8 mouse cellular contexts compared by ENCODE assay signal in the genomic region with DNA sequence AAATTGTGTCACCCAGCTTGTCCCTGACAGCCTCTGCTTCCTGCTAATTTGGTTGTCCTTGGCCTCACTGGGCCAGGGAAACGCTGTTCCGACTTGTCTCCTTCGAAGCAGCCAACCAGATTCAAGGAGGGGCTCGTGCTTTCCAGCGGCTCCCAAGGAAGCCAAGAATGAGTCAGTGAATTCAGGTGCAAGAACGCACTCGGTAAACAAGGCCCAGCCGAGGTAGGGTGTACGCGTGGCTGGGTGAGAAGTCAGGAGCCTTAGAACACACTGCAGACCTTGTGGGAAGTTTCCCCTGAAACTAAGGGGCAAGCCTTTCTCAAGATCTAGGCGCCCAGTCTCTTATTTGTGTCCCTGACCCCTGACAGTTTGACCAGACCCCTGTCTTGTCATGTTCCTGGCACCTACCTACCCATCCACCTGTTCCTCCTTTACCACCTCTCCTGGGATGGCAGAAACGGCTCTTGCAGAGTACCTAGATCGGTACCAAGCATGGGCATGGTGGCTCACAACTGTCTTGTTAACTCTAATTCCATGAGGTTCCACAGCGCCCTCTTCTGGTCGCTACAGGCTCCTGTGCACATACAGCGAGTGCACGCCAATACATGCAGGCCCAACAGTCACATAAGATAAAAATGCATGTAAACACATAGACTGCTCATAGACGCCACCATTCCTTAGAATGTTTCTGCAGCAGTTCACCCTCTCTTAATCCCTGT. TPM values are rescaled to one million over a fixed set of nuclear protein-coding genes. Genes with fewer than 3 reads are reported as not detected.
DNase-seq lines count a peak whose midpoint lies in the region; ATAC-seq and TF ChIP-seq lines count a peak whose summit lies in the region.

A gene (minus strand): TSS at position 10 of the 719 bp plus-strand sequence.

- no peak for TF ChIP-seq POLR2A in bone marrow macrophage, adult 2 months (IDR thresholded peaks at IDR 0.05; ENCODE audit: borderline replicate concordance, low read depth, low read length)

- H3K27me3 ChIP-seq in heart, embryonic 14.5 days (ENCODE audit: control insufficient read depth, insufficient read depth, low read length) = no peaks in the 10 kb centered on the region
- no peaks in the 10 kb centered on the region for H3K27me3 ChIP-seq in liver, embryonic 16.5 days (ENCODE audit: control insufficient read depth, insufficient read depth, low read depth, low read length)
- H3K27me3 ChIP-seq in neural tube, embryonic 13.5 days = no peaks in the 10 kb centered on the region

- no peak within 1 kb of the TSS for H3K4me3 ChIP-seq in bone marrow macrophage, adult 2 months (ENCODE audit: insufficient read depth, low read length)
- H3K4me3 ChIP-seq in heart, embryonic 14.5 days (ENCODE audit: control insufficient read depth in 1 of 2, insufficient read depth in 1 of 2, low read depth in 1 of 2, low read length in 2 of 2) = no peak within 1 kb of the TSS; a peak in 1 of 4 replicates
- no peak within 1 kb of the TSS for H3K4me3 ChIP-seq in liver, embryonic 16.5 days (ENCODE audit: low read depth, low read length)
- no peak within 1 kb of the TSS for H3K4me3 ChIP-seq in neural tube, embryonic 13.5 days

- 0 out of 2 replicates have a peak, but pooled peaks have one; percentile 52 for ATAC-seq in erythroid progenitor cell, adult 5-6 weeks (replicated peaks; ENCODE audit: low FRiP score, poor library complexity, severe bottlenecking)
- 0 out of 2 replicates have a peak, but pooled peaks have one; percentile 35 for ATAC-seq in heart, embryonic 14.5 days (ENCODE audit: insufficient number of reproducible peaks, insufficient read depth, low FRiP score, low read depth)
- peak; percentile 84 for ATAC-seq in liver, embryonic 16.5 days (ENCODE audit: low read depth)
- ATAC-seq in neural tube, embryonic 13.5 days (ENCODE audit: low read depth) = no peak

- H3K4me2 ChIP-seq in heart, embryonic 14.5 days (ENCODE audit: low read length) = peak within 1 kb of the TSS; percentile 48
- peak within 1 kb of the TSS; percentile 17; the same call in 1 of the 2 replicates for H3K4me2 ChIP-seq in liver, embryonic 16.5 days (ENCODE audit: low read depth, low read length)
- H3K4me2 ChIP-seq in neural tube, embryonic 13.5 days = no peak within 1 kb of the TSS

- WGBS in heart, embryonic 14.5 days = 22% methylated on average over 18 of the region's 18 CpGs
- WGBS in liver, embryonic 16.5 days (ENCODE audit: insufficient replicate concordance) = 32% methylated on average over 18 of the region's 18 CpGs
- WGBS in neural tube, embryonic 13.5 days = 19% methylated on average over 18 of the region's 18 CpGs

- H3K36me3 ChIP-seq in heart, embryonic 14.5 days (ENCODE audit: control insufficient read depth, insufficient read depth, low read length) = no peaks in the 10 kb centered on the region
- no peaks in the 10 kb centered on the region for H3K36me3 ChIP-seq in liver, embryonic 16.5 days (ENCODE audit: control insufficient read depth, insufficient read depth)
- H3K36me3 ChIP-seq in neural tube, embryonic 13.5 days = no peaks in the 10 kb centered on the region

- DNase-seq in B cell, adult 2 months = peak; percentile 45 to 46
- peak; percentile 68 for DNase-seq in kidney, postnatal 14 days
- DNase-seq in thymus, postnatal 0 days (ENCODE audit: low spot score) = peak; percentile 69

- H3K4me1 ChIP-seq in bone marrow macrophage, adult 2 months (ENCODE audit: control insufficient read depth, insufficient read depth, low read length) = no peaks in the 10 kb centered on the region
- H3K4me1 ChIP-seq in heart, embryonic 14.5 days (ENCODE audit: control insufficient read depth in 2 of 2, insufficient read depth in 2 of 2, low read length in 2 of 2) = peaks cover 0 to 5% of the 10 kb centered on the region in 2 experiments; a peak in 1 of 4 replicates
- H3K4me1 ChIP-seq in liver, embryonic 16.5 days (ENCODE audit: control insufficient read depth, low read depth, low read length) = peaks cover 6% of the 10 kb centered on the region
- no peaks in the 10 kb centered on the region for H3K4me1 ChIP-seq in neural tube, embryonic 13.5 days (replicated peaks)

- no peak within 1 kb of the TSS for H3K9ac ChIP-seq in heart, embryonic 14.5 days (ENCODE audit: low read length)
- H3K9ac ChIP-seq in liver, embryonic 16.5 days (ENCODE audit: low read depth, low read length) = no peak within 1 kb of the TSS
- no peak within 1 kb of the TSS for H3K9ac ChIP-seq in neural tube, embryonic 13.5 days

- TF ChIP-seq CTCF in bone marrow macrophage, adult 2 months (IDR thresholded peaks at IDR 0.05; ENCODE audit: low read depth, low read length) = peak; percentile 61

- no peaks in the 10 kb centered on the region for H3K9me3 ChIP-seq in heart, embryonic 14.5 days (ENCODE audit: control insufficient read depth, low read length)
- no peaks in the 10 kb centered on the region for H3K9me3 ChIP-seq in liver, embryonic 16.5 days (replicated peaks; ENCODE audit: control insufficient read depth, low read length)
- no peaks in the 10 kb centered on the region for H3K9me3 ChIP-seq in neural tube, embryonic 13.5 days

- no peak within 1 kb of the TSS for H3K27ac ChIP-seq in bone marrow macrophage, adult 2 months (ENCODE audit: insufficient read depth, low read depth, low read length)
- H3K27ac ChIP-seq in heart, embryonic 14.5 days (replicated peaks in 1 of 2; ENCODE audit: control insufficient read depth in 1 of 2, insufficient read depth in 1 of 2, low read depth in 2 of 2, low read length in 2 of 2) = no peak within 1 kb of the TSS
- H3K27ac ChIP-seq in liver, embryonic 16.5 days (ENCODE audit: low read length) = peak within 1 kb of the TSS; percentile 0; the same call in 1 of the 2 replicates
- H3K27ac ChIP-seq in neural tube, embryonic 13.5 days (replicated peaks) = no peak within 1 kb of the TSS

RNA-seq across cellular contexts. Expression of the gene that starts here (rescaled TPM):
- 13.7 and 16.0 TPM in 2 replicates for polyA plus RNA-seq in bone marrow macrophage, adult 2 months (2012; ENCODE audit: insufficient read depth, insufficient read length, missing spikeins)
- total RNA-seq in erythroid progenitor cell, adult 5-6 weeks (2015; ENCODE audit: low replicate concordance) = 3.2 and 3.4 TPM in 2 replicates
- total RNA-seq in erythroid progenitor cell, adult 5-6 weeks (2017; ENCODE audit: low replicate concordance) = 4.8 and 23.4 TPM in 2 replicates
- polyA plus RNA-seq in heart, embryonic 14.5 days (2014; fragmentation: Nextera tagmentation; extraction: Ambion mirVana) = 32.2 and 32.7 TPM in 2 replicates
- polyA plus RNA-seq in liver, embryonic 16.5 days (2015; fragmentation: Nextera tagmentation; extraction: Ambion mirVana) = 9.3 and 9.6 TPM in 2 replicates
- 27.8 and 31.1 TPM in 2 replicates for polyA plus RNA-seq in neural tube, embryonic 13.5 days (2015; fragmentation: Nextera tagmentation; extraction: Ambion mirVana)
- 23.3 and 23.7 TPM in 2 replicates for polyA plus RNA-seq in thymus, postnatal 0 days (2015; fragmentation: Nextera tagmentation; extraction: Ambion mirVana)
